Mouse (Mus musculus) T-helper 2 cell (primary cell): ENCODE results near the gene Mink1.
"Not testable (repeated sequence)": the region's sequence is repeated elsewhere in the genome, so short reads cannot be mapped to it uniquely, and the experiment has no call there.

Source experiments
- in situ Hi-C: fragments of 300-600 bp; cut with MboI, MseI; formaldehyde crosslinking; loops from one replicate; pipeline ENCODE4 v1.15.1; 2025; ENCODE audit warnings: high pct_unique_total_duplicates

Gene Mink1

DNA sequence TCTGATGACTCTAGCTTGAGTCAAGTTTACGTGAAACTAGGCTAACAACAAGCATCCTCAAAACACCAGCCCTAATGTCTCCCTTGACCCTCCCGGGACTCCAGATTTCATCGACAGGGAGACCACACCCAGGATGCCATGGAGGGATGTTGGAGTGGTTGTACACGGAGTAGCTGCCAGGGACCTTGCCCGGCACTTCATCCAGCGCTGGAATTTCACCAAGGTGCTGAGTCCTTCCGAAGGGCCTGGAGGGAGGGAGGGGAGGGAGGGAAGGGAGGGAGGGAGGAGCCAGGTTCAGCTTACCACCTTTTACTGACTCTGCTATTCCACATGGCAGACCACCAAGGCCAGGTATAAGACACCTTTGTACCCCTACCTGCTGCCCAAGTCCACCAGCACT is 8.7 kb upstream of the Mink1 start:
- in situ Hi-C loops: no loop called here

DNA sequence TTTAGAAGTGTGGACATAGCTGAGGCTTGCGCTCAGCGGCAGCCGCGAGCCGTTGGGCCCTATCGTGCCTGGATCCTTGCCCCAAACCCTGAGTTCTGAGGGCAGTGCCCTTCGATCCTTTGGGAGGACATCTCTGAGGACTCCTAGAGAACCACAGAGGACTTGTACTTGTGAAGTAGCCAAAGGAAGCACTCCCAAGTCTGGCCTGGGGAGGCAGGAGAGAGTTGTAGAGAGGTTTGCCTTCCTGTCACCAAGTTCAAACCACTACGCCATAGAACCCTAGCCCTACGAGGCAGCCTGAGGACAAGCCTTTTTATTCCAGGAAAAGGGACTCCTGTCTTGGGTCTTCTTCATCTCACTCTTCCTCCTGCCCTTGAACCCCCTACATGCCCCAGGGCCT is 5.1 kb upstream of the Mink1 start:
- in situ Hi-C loops: no loop called here

DNA sequence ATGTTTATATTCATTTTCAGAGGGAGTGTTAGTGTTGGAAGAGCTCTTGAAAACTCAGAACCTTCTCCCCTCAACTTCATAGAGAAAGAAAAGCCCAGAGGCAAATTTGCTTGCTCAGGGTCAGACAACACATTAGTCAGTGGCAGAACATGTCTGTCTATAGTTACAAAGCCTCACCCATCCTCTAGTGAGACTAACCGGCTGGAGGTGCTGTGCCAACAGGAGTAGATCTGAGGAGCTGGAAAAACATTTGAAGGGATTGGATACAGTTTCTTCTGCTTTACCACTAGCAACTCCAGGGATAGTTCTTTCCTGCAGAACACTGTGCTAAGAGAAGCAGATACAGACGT is 769 bp upstream of the Mink1 start:
- in situ Hi-C loops: no loop called here

DNA sequence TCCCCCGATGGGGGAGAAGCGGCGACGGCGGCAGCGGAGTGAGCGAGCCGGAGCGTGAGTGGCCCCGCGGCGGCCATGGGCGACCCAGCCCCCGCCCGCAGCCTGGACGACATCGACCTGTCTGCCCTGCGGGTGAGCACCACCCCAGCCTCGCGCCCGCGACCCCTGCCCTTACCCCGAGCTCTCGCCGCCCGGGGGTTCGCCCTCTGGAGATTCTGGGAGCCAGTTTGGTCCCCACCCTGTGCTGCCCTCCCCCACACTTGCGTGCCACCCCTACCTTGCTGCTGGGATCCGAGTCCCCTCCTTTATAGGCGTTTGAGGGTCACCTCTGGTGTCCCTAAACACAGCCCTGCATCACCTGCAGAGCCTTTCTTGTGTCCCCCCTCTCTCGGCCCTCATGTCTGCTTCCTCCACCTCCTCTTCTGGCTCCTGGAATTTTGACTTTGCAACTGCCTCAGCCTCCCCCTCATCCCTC is 351 bp downstream of the Mink1 start:
- in situ Hi-C loops: no loop called here

DNA sequence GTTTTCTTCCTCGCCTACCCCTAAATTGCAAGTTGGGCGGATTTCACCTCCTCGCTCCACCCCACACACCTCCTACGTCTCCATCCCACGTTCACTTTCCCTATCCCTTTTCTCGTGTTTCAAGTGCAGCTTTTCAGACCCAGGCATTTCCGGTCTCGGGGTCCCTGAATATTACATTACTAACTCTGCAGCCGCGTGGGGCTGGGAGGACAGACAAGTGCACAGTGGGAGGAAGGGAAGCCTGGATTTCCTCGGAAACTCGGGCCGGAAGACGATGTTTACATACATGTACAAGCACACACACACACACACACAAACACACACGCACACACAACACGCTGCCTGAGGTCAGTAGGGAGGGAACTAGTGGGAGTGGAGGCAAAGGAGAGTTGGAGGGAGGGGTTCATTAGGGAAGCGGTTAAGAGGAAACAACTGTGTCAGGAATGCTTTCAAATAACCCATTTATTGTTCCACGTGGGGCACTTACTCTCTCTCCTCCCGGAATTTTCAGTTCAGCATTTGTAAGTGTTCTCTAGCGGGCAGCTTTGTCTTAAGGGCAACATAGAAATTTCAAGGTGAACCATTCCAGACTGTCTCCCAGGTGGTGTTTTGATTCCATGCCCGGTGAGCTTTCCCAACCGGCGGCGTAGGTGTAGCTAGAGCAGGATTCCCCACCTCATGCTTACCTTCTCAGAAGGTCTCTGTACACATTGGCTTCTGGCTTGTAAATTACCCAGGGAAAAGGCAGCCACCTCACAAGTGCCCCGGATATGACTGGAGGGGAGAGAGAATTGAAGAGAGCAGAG is 992 bp downstream of the Mink1 start:
- in situ Hi-C loops: no loop called here

DNA sequence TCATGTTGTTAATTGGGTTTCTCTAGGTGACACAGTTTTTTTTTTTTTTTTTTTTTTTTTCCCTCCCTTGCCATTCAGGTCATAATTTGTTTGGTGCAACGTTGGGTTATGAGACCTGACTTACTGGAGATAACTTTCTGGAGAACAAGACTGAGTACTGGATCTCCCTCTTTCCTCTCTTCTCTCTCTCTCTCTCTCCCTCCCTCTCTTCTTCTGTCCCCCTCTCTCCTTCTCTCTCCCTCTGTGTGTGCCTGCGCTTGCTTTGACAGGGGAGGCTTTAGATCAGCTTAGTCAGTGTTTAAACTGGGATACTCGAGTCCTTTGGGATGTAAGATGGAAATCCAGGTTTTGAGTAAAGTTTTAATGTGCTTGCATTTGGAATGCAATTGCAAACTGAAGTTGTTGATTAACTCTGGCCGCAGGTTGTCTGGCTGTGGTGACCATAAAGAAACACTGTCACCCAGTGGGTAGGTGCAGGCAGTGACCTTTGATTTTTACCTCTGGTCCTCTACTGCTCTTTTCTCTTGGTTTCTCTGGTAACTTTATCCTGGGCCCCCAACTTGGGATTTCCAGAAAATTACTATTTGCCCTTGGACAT is 1.7 kb downstream of the Mink1 start:
- in situ Hi-C loops: no loop called here

DNA sequence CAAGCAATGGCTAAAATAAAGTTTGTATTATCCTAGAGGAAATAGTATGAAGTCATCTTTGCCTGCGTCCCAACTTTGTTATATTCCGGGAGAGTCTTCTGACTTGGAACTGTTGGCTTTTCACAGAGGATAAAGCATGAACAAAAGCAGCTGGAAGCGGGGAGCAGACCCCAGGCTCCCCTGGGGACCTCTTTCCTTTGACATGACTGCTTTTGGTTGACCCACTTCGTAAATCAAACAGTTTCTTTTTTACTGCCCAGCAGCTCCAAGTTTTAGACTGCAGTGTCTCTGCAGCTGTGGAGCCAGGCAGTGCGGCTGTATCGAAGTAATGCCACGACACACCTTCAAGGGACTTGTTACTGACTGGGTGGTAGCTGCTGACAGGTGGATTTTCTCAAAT is 3.9 kb downstream of the Mink1 start:
- in situ Hi-C loops: no loop called here

DNA sequence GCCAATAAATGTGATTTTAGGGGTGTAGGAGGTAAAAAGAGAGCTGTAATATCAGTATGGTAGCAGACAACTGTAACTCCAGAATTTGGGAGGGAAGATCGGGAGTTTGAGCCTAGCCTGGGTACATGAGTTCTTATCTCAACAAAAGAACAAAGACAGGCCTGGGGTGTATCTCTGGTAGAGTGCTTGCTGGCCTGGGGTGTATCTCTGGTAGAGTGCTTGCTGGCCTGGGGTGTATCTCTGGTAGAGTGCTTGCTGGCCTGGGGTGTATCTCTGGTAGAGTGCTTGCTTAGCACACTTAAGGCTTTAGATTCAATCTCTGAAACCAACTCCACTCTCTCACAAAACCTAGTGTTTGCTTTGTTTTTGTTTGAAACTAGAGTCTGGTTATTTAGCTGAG is 7.9 kb downstream of the Mink1 start:
- in situ Hi-C loops: not testable (repeated sequence)

GRCm38 (mm10) chr11:70571641-70572040 is 9.0 kb downstream of the Mink1 start:
- in situ Hi-C loops: no loop called here

GRCm38 (mm10) chr11:70572348-70572902 is 9.7 kb downstream of the Mink1 start:
- in situ Hi-C loops: no loop called here

DNA sequence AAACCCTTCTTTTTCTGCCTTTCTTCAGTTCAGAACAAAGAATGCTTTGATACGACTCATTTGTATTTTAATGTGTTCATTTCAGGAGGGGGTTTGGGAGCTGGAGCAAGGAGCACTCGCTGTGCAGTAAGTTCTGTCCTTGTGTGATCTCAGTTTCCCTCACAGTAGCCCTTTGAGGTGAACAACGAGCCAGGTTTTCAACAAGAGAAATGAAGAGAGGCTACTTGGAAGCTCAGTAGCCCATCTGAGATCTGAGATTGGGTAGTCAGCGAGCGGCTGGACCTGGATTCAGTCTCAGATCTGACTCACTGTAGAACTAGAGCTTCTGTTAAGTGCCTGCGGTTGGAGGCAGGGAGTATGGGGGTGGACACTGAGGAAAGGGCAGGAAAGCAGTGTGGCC is 11.2 kb downstream of the Mink1 start:
- in situ Hi-C loops: no loop called here

DNA sequence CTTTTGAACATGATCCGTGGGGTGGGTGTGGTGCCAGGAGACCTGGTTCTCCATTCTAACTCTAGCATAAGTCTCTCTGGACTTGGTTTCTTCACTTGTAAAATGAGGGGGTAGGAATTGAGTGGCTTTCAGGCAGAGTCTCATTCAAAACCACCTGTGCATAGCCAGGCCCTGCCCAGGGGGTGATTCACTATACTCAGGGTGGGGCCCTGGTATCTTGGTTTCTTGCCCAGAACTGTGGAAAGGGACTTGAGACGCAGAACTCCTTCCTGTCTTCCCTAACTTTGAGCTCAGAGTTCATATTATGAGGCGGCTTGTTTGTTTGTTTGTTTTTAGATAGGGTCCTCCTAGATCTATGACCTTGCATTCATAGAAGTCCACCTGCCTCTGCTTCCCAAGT is 14.5 kb downstream of the Mink1 start:
- in situ Hi-C loops: no loop called here

- in situ Hi-C loops: no loop called here
Measured at GRCm38 (mm10) chr11:70578962-70579361, 16.3 kb downstream of the Mink1 start.

DNA sequence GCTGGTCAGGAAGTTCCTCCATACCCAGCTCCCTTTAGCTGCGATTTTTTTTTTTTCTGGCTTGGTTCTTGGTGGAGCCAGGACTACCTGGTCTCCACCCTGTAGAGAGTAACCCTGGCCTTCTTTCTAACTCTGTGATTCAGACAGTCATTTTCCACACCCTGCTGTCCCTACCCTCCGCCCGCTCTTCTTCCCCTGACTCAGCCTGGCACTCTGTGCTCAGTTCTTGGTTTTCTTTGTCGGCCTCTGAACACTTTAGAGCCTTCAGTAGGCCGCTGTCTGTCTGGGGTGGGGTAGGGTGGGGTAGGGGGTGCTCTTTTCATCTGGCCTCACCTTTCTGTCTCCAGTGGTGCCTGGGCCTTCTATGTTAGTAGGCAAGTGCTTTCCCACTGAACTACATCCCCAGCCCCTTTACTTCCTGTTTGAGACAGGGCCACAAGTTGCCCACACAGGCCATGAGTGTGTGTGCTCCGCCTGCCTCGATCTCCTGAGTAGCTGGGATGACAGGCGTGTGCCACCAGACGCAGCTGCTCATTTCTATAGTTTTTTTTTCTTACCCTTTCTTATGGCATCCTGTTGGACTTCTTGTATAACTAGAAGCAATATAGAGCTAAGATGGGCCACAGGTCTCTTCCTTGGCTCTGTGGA is 17.2 kb downstream of the Mink1 start:
- in situ Hi-C loops: no loop called here

- in situ Hi-C loops: no loop called here
Measured at GRCm38 (mm10) chr11:70580358-70580720, 17.7 kb downstream of the Mink1 start.

DNA sequence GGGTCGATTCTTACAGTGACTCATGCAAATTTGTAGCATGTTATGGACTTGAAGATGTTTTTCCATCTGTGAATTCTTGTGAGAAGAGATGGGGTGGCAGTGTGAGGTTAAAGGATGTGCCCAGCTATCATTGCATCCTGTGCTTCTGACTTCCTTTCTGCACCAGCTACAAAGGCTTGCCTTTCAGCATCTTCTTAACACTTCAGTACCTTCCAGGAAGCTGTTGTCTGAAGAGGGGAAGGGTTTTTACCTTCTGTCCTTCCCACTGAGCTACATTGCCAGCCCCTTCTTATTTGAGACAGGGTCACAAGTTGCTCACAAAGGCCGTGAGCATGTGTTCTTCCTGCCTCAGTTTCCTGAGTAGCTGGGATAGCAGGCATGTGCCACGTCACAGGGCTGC is 18.2 kb downstream of the Mink1 start:
- in situ Hi-C loops: no loop called here

GRCm38 (mm10) chr11:70582196-70582595 is 19.5 kb downstream of the Mink1 start:
- in situ Hi-C loops: no loop called here

GRCm38 (mm10) chr11:70583022-70583714 is 20.5 kb downstream of the Mink1 start:
- in situ Hi-C loops: no loop called here

GRCm38 (mm10) chr11:70583775-70584174 is 21.1 kb downstream of the Mink1 start:
- in situ Hi-C loops: no loop called here

- in situ Hi-C loops: no loop called here
Measured at GRCm38 (mm10) chr11:70585457-70585856, 22.8 kb downstream of the Mink1 start.

GRCm38 (mm10) chr11:70586261-70586660 is 23.6 kb downstream of the Mink1 start:
- in situ Hi-C loops: no loop called here

DNA sequence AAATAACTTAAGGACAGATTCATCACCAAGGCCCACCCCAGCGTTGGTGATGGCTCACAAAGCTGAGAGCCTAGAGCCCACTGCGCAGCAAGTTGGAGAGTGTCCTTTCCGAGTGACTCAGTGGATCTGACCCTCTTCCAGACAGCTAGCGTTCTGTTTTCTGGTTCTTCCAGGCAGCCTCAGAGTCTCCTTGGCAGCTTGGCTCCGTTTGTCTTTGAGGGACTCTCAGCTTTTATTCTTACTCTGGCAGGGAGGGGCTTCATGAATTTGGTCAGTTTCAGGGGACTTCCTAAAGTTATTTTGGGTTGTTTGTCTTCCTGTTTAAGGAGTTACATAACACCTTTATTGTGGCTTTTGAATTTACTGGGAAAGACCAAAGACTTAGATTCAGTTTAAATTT is 24.3 kb downstream of the Mink1 start:
- in situ Hi-C loops: no loop called here
